Mouse (Mus musculus): ENCODE measurements around the gene Pvr. TPM values are rescaled to one million over a fixed set of nuclear protein-coding genes. Genes with fewer than 3 reads are reported as not detected.

Gene Pvr
- polyA plus RNA-seq (2017; shearing (Covaris generic)): 10 to 100 TPM; 22.2 to 24.7 TPM

- peak; percentile 79 for ATAC-seq
Observed at GRCm38 (mm10) chr7:19920506-19921261, at the start of gene Pvr. Gene Pvr (minus strand): TSS chr7:19921160.

GRCm38 (mm10) chr7:19970196-19970595 is 49.2 kb upstream of the Pvr start:
- no peak for ATAC-seq

- ATAC-seq: no peak
Observed at GRCm38 (mm10) chr7:19969541-19970090, 48.7 kb upstream of the Pvr start.

- ATAC-seq: no peak
Observed at GRCm38 (mm10) chr7:19969106-19969505, 48.1 kb upstream of the Pvr start.

GRCm38 (mm10) chr7:19964985-19965579 is 44.1 kb upstream of the Pvr start, which contains the start of gene Ceacam20:
Gene Ceacam20 (plus strand): TSS chr7:19965412.
- ATAC-seq: no peak

GRCm38 (mm10) chr7:19962423-19962822 is 41.5 kb upstream of the Pvr start:
- ATAC-seq: no peak

GRCm38 (mm10) chr7:19956341-19956781 is 35.4 kb upstream of the Pvr start:
- ATAC-seq: peak; percentile 87

- no peak for ATAC-seq
Observed at GRCm38 (mm10) chr7:19955861-19956260, 34.9 kb upstream of the Pvr start.

- ATAC-seq: no peak
Observed at GRCm38 (mm10) chr7:19953054-19953453, 32.1 kb upstream of the Pvr start.

GRCm38 (mm10) chr7:19952320-19952986 is 31.5 kb upstream of the Pvr start:
- no peak for ATAC-seq

- ATAC-seq: peak; percentile 9
Observed at GRCm38 (mm10) chr7:19950589-19950988, 29.6 kb upstream of the Pvr start, which contains the start of gene Igsf23. Gene Igsf23 (minus strand): TSS chr7:19950756.

- ATAC-seq: peak; percentile 44
Observed at GRCm38 (mm10) chr7:19949996-19950395, 29.0 kb upstream of the Pvr start.

- peak; percentile 32 for ATAC-seq
Observed at GRCm38 (mm10) chr7:19948956-19949355, 28.0 kb upstream of the Pvr start.

GRCm38 (mm10) chr7:19945821-19946515 is 25.0 kb upstream of the Pvr start:
- peak; percentile 74 for ATAC-seq

- ATAC-seq: peak; percentile 27
Observed at GRCm38 (mm10) chr7:19945201-19945600, 24.2 kb upstream of the Pvr start.

GRCm38 (mm10) chr7:19944709-19945108 is 23.7 kb upstream of the Pvr start:
- no peak for ATAC-seq

- peak; percentile 83 for ATAC-seq
Observed at GRCm38 (mm10) chr7:19940256-19940655, 19.3 kb upstream of the Pvr start.

GRCm38 (mm10) chr7:19939555-19940235 is 18.7 kb upstream of the Pvr start:
- peak; percentile 65 for ATAC-seq

- ATAC-seq: no peak
Observed at GRCm38 (mm10) chr7:19937229-19937821, 16.4 kb upstream of the Pvr start.

- ATAC-seq: no peak
Observed at GRCm38 (mm10) chr7:19935961-19936360, 15.0 kb upstream of the Pvr start.

GRCm38 (mm10) chr7:19935171-19935751 is 14.3 kb upstream of the Pvr start:
- peak; percentile 13 for ATAC-seq
